Mouse (Mus musculus) cerebellum, adult 2 months (tissue): ENCODE measurements around the gene Sntb2.

Experiments
- CTCF ChIP-seq: fragments of 200-500 bp; IDR thresholded peaks from 2 replicates; pipeline ENCODE4 v1.5.1; 2011; ENCODE audit warnings: low read depth, mild to moderate bottlenecking, control low read depth, low read length, moderate library complexity, borderline replicate concordance; ENCODE audit not compliant: insufficient read depth
- POLR2A ChIP-seq: fragments of 200-500 bp; IDR thresholded peaks from 2 replicates; pipeline ENCODE4 v1.6.1; 2011; ENCODE audit warnings: low read length, control low read depth, borderline replicate concordance; ENCODE audit not compliant: insufficient read depth

DNA sequence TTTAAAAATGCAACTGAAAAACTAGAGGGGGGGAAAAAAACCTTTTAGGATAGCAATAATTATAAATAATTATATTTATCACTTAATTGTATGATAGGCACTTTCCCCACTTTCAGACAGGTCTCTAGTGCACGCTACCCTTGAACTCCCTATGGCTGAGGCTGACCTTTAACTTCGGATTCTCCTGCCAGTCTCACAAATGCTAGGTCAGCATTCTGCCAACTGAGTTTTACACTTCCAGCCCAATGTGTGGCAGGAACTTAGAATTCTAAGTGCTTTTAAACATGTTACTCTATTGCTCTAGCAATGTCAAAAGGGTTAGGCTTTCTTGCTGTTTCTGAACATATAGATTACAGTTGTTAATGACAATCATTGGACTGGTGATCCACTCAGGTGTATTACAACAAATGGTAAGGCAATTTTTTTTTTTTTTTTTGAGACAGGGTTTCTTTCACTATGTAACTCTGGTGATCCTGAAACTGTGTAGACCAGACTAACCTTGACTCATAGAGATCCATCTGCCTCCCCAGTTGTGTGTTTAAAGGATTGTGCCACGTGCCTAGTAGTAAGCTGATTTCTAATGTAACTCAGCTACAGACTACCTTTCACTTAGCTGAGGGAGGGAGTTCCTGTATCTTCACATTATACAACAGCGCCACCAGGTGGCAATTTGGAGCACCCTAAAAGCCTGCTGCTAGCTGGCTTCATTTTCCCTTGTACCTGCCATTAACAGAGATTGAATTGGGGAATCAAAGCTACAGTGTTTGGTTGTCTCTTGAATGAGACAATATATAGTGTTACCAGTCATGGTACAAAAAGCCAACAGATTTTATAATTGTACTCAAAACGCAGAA is 48.0 kb upstream of the Sntb2 start:
- TF ChIP-seq CTCF (peak; percentile 85), POLR2A (no peak)
